Mouse (Mus musculus) ES-Bruce4 (cell line): ENCODE measurements around the gene Tpk1. TPM values are rescaled to one million over a fixed set of nuclear protein-coding genes. Genes with fewer than 3 reads are reported as not detected.

Experiments
- H3K27ac ChIP-seq: 2 replicates; pipeline ENCODE4 v1.5.1; 2012; ENCODE audit warnings: low read length, inconsistent platforms; ENCODE audit not compliant: insufficient read depth
- H3K27me3 ChIP-seq: 2 replicates; pipeline ENCODE4 v1.6.1; 2012; ENCODE audit warnings: mild to moderate bottlenecking, low read length, inconsistent platforms; ENCODE audit not compliant: control insufficient read depth, poor library complexity, insufficient read depth, severe bottlenecking
- H3K36me3 ChIP-seq: 2 replicates; pipeline ENCODE4 v1.6.1; 2012; ENCODE audit warnings: inconsistent platforms, mild to moderate bottlenecking, low read length, moderate library complexity; ENCODE audit not compliant: control insufficient read depth, poor library complexity, insufficient read depth, severe bottlenecking
- H3K4me1 ChIP-seq: one replicate; pipeline ENCODE4 v1.8.1; 2011; ENCODE audit warnings: low read length; ENCODE audit not compliant: control insufficient read depth, insufficient read depth
- H3K4me3 ChIP-seq: 2 replicates; pipeline ENCODE4 v1.5.1; 2011; ENCODE audit warnings: low read depth, mild to moderate bottlenecking, low read length
- H3K9ac ChIP-seq: 2 replicates; pipeline ENCODE4 v1.6.1; 2012; ENCODE audit warnings: low read depth, mild to moderate bottlenecking, inconsistent platforms; ENCODE audit not compliant: poor library complexity, severe bottlenecking
- H3K9me3 ChIP-seq: replicated peaks from 2 replicates; pipeline ENCODE4 v1.6.1; 2012; ENCODE audit warnings: mild to moderate bottlenecking, low read length, inconsistent platforms; ENCODE audit not compliant: control insufficient read depth, poor library complexity, insufficient read depth, severe bottlenecking
- CTCF ChIP-seq: IDR thresholded peaks from one replicate; pipeline ENCODE4 v1.8.1; 2011; ENCODE audit warnings: low read depth, low read length
- EP300 ChIP-seq: IDR thresholded peaks from 2 replicates; pipeline ENCODE4 v1.6.1; 2011; ENCODE audit warnings: low read depth, low read length; ENCODE audit not compliant: insufficient read depth
- POLR2A ChIP-seq: IDR thresholded peaks from one replicate; pipeline ENCODE4 v1.8.1; 2011; ENCODE audit warnings: low read length; ENCODE audit not compliant: insufficient read depth
- polyA plus RNA-seq: library from polyadenylated mRNA; stranded (reverse); fragments of >200 nt; gene quantifications from 2 replicates; pipeline ENCODE4 v1.2.4, GENCODE M21; 2011; ENCODE audit warnings: low read depth; ENCODE audit not compliant: missing spikeins, insufficient read depth, insufficient read length

The Tpk1 gene
- polyA plus RNA-seq, 1 experiment = 7.5 TPM

DNA sequence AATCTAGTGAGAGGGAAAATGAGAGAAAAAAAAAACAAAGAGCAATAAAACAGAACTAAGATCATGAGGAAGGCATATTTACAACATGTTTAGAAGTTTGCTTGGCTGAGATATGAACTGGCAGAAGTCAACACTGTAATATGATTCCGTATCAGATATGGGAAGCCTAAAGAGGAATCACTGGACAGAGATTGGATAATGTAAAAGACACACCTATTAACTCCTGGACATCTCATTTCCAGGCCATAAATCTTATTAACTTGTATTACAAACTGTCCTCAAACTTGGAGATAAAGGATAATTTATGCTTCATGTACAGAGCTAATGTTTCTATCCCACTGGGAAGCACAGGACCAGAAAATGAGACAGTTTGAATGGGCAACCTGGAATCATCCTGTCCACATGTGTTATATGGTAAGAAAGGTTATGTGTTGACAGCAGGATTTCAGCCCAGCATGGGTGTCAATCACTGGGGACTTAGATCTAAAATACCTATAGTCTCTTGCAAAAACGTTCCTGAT, 203.2 kb downstream of the Tpk1 start:
- H3K9me3 ChIP-seq = no peaks in the 10 kb centered on the region
- no peak overlapping the region for H3K9ac ChIP-seq
- no peaks in the 10 kb centered on the region for H3K27me3 ChIP-seq
- H3K27ac ChIP-seq = no peak overlapping the region
- no peaks in the 10 kb centered on the region for H3K4me1 ChIP-seq
- H3K4me3 ChIP-seq = no peak overlapping the region
- no peak for TF ChIP-seq CTCF
- no peak for TF ChIP-seq POLR2A
- no peak for TF ChIP-seq EP300
- H3K36me3 ChIP-seq = no peaks in the 10 kb centered on the region

DNA sequence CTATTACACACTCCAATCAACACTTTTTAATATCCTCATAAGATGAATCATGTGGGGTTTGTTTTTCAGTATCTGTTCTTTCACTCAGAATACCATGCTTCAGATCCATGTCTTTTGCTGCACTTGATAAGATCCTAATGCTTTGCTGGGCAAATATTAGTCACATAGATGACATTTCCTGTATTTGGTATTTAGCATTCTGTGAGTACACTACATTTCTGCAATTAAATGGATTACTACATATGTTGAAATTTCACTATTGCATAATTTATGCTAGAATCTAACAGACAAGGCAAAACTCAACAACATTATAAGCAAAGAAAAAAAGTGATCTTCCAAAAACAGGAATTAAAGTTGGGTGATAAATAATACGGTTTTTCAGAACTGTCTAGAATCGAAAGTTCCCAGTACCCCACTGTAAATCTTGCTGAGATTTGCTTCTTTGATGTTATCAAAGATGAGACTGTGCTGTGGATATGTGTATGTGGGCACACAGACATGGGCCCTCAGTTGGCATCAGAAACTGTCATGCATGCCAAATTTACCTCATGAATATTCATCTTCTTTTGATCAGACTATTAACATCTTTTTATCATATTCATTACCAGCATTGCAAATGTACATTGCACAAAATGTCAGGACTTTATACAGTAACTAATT, 203.8 kb downstream of the Tpk1 start:
- H3K27ac ChIP-seq = no peak overlapping the region
- H3K4me1 ChIP-seq = no peaks in the 10 kb centered on the region
- TF ChIP-seq EP300 (no peak), POLR2A (no peak)
- H3K27me3 ChIP-seq = no peaks in the 10 kb centered on the region
- H3K36me3 ChIP-seq = no peaks in the 10 kb centered on the region
- no peak overlapping the region for H3K4me3 ChIP-seq
- H3K9ac ChIP-seq = no peak overlapping the region
- no peaks in the 10 kb centered on the region for H3K9me3 ChIP-seq

DNA sequence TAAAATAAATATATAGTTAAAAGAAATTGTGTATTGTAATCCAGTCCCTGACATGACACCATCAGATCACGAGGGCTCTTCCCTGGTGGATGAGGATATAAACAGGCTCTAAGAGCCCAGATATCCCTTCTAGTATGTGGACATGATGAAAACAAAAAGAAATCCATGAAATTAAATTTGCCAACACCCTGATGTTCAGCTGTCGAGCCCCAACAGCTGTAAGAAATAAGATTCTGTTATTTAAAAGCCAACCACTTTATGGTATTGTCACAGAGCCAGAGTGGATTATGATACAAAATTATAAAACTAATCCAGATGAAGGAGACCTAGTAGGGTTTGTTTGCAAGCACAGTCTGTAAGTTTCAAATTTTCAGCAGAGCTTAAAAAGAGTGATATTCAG, 207.0 kb downstream of the Tpk1 start:
- Histone ChIP-seq H3K4me3 (no peak overlapping the region), H3K9me3 (no peaks in the 10 kb centered on the region), H3K36me3 (no peaks in the 10 kb centered on the region), H3K4me1 (no peaks in the 10 kb centered on the region), H3K27me3 (no peaks in the 10 kb centered on the region), H3K9ac (no peak overlapping the region), H3K27ac (no peak overlapping the region)
- TF ChIP-seq EP300 = no peak
- TF ChIP-seq CTCF = no peak
- TF ChIP-seq POLR2A = no peak

DNA sequence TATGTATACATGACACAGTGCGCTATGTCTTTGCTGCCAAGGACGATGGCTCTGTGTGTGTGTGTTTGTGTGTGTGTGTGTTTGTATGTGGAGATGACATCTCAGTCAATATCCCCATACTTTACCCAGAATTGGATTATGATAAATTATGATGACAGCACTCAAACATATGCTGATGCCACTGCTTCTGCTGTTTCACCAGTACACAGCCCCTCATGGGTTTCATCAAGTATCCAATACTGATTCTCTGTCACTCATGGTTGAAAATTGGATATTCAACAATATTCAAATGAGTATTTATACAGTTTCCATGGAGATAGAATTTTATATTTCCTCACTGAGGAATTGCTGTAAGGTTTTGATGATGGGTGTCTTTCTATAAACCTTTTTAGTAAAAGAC, 208.1 kb downstream of the Tpk1 start:
- no peaks in the 10 kb centered on the region for H3K27me3 ChIP-seq
- no peaks in the 10 kb centered on the region for H3K4me1 ChIP-seq
- H3K4me3 ChIP-seq = no peak overlapping the region
- H3K36me3 ChIP-seq = no peaks in the 10 kb centered on the region
- H3K9me3 ChIP-seq = no peaks in the 10 kb centered on the region
- no peak overlapping the region for H3K9ac ChIP-seq
- TF ChIP-seq CTCF (no peak), EP300 (no peak), POLR2A (no peak)
- no peak overlapping the region for H3K27ac ChIP-seq

DNA sequence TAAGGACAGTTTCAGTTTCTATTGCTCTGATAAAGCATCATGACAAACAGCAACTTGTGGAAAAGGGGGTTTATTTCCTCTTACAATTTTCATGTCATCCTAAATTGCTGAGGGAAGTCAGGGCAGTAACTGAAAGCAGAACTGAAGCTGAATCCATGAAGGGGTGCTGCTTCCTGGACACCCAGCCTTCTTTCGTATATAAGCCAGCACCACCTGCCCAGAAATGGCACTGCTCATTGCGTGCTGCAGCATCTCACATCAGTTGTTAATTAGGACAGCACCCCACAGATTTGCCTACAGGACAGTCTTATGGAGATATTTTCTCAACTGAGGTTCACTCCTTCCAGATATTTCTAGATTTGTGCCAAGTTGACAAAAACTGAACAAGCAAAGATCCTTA, 216.6 kb downstream of the Tpk1 start:
- Histone ChIP-seq H3K4me1 (no peaks in the 10 kb centered on the region), H3K4me3 (no peak overlapping the region), H3K9me3 (no peaks in the 10 kb centered on the region), H3K27ac (no peak overlapping the region), H3K27me3 (no peaks in the 10 kb centered on the region), H3K9ac (no peak overlapping the region), H3K36me3 (no peaks in the 10 kb centered on the region)
- TF ChIP-seq CTCF = no peak
- no peak for TF ChIP-seq POLR2A
- no peak for TF ChIP-seq EP300

DNA sequence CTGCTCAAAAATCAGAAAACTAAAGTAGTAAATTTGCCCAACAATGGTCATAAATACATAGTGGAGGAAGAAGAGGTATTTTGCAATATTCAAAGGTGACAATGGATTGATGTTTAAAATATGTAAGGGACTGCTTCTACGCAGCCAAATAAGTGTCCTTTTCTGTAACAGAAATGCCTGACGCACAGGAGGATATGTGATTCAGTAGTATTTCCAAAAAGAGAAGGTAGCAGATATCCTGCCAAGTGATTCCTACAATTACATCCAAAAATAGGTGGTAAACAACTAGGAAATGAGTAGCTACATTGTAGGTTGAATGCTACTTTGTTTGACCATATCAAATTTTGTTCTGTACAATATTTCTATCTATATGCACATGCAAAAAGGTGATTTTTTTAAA, 220.2 kb downstream of the Tpk1 start:
- Histone ChIP-seq H3K9me3 (no peaks in the 10 kb centered on the region), H3K27me3 (no peaks in the 10 kb centered on the region), H3K4me3 (no peak overlapping the region), H3K27ac (no peak overlapping the region), H3K4me1 (no peaks in the 10 kb centered on the region), H3K36me3 (no peaks in the 10 kb centered on the region), H3K9ac (no peak overlapping the region)
- TF ChIP-seq EP300 = no peak
- no peak for TF ChIP-seq CTCF
- TF ChIP-seq POLR2A = no peak
